Mouse (Mus musculus) neural tube, embryonic 11.5 days (tissue): ENCODE measurements around the gene Atoh8. TPM values are rescaled to one million over a fixed set of nuclear protein-coding genes. Genes with fewer than 3 reads are reported as not detected.

Source experiments
- ATAC-seq: fragments of 200-750 bp; cut with Nextera tagmentation; 2 replicates; pipeline ENCODE4 v1.8.0; 2017; ENCODE audit warnings: moderate number of reproducible peaks, mild to moderate bottlenecking, moderate TSS enrichment, moderate library complexity; ENCODE audit not compliant: insufficient read depth, low FRiP score, low TSS enrichment
- DNase-seq: peaks from one replicate; pipeline ENCODE4 v3.0.0-alpha.2; 2015; ENCODE audit warnings: low spot score
- H3K27ac ChIP-seq: fragments of 300-500 bp; sonication (generic); 2 replicates; pipeline ENCODE4 v1.5.1; 2014; ENCODE audit warnings: low read depth, mild to moderate bottlenecking, low read length
- H3K27me3 ChIP-seq: fragments of 300-500 bp; sonication (generic); 2 replicates; pipeline ENCODE4 v1.6.1; 2014; ENCODE audit warnings: mild to moderate bottlenecking, low read length, mixed read lengths; ENCODE audit not compliant: control insufficient read depth, insufficient read depth
- H3K36me3 ChIP-seq: fragments of 300-500 bp; sonication (generic); 2 replicates; pipeline ENCODE4 v1.6.1; 2014; ENCODE audit warnings: mild to moderate bottlenecking, low read length, moderate library complexity, mixed read lengths; ENCODE audit not compliant: control insufficient read depth, insufficient read depth
- H3K4me1 ChIP-seq: fragments of 300-500 bp; sonication (generic); 2 replicates; pipeline ENCODE4 v1.6.1; 2014; ENCODE audit warnings: low read length, mixed read lengths; ENCODE audit not compliant: control insufficient read depth, insufficient read depth
- H3K4me2 ChIP-seq: fragments of 300-500 bp; sonication (generic); 2 replicates; pipeline ENCODE4 v1.6.1; 2014; ENCODE audit warnings: low read depth, mild to moderate bottlenecking, moderate library complexity
- H3K4me3 ChIP-seq: fragments of 300-500 bp; sonication (generic); 2 replicates; pipeline ENCODE4 v1.5.1; 2014; ENCODE audit warnings: low read depth, low read length
- H3K9ac ChIP-seq: fragments of 300-500 bp; sonication (generic); 2 replicates; pipeline ENCODE4 v1.6.1; 2014; ENCODE audit warnings: mild to moderate bottlenecking, low read length
- H3K9me3 ChIP-seq: fragments of 300-500 bp; sonication (generic); 2 replicates; pipeline ENCODE4 v1.6.1; 2016; ENCODE audit warnings: low read length; ENCODE audit not compliant: control insufficient read depth
- WGBS: fragments of 180-500 bp; shearing (Covaris S2); extraction: QIAGEN DNeasy Blood & Tissue Kit; methylation state at CpG from one replicate; pipeline ENCODE4 v1.1.7; 2014; 5-methylcytosine and 5-hydroxymethylcytosine counted together
- polyA plus RNA-seq: library from polyadenylated mRNA; unstranded; fragments of >200 nt; fragmentation: Nextera tagmentation; extraction: Ambion mirVana; gene quantifications from 2 replicates; pipeline ENCODE4 v1.2.1, GENCODE M21; 2014

Gene Atoh8
- polyA plus RNA-seq, 1 experiment from 2014 or later, result 8.5 TPM

- H3K9ac ChIP-seq, result no peak overlapping the region
- no peak overlapping the region for H3K4me2 ChIP-seq
- peaks cover 23% of the 10 kb centered on the region for H3K27me3 ChIP-seq
- no peak for ATAC-seq
- H3K4me1 ChIP-seq, result peaks cover 9% of the 10 kb centered on the region
- 66% methylated on average over 2 of the region's 2 CpGs for WGBS
- DNase-seq, result no peak
- H3K27ac ChIP-seq, result no peak overlapping the region
- H3K4me3 ChIP-seq, result no peak overlapping the region
- no peaks in the 10 kb centered on the region for H3K36me3 ChIP-seq
- H3K9me3 ChIP-seq, result no peaks in the 10 kb centered on the region
Measured at GRCm38 (mm10) chr6:72240042-72240441, 4.7 kb upstream of the Atoh8 start.

- Histone ChIP-seq H3K9ac (no peak overlapping the region), H3K4me2 (no peak overlapping the region), H3K4me1 (peaks cover 18% of the 10 kb centered on the region), H3K9me3 (no peaks in the 10 kb centered on the region), H3K36me3 (no peaks in the 10 kb centered on the region), H3K27me3 (peaks cover 27% of the 10 kb centered on the region), H3K27ac (no peak overlapping the region), H3K4me3 (no peak overlapping the region; the same call in 1 of the 2 replicates)
- DNase-seq (peak; percentile 89), ATAC-seq (no peak)
- WGBS, result 1% methylated on average over 5 of the region's 5 CpGs
Measured at GRCm38 (mm10) chr6:72237035-72237434, 1.7 kb upstream of the Atoh8 start.

GRCm38 (mm10) chr6:72235807-72236407 is 530 bp upstream of the Atoh8 start:
- Histone ChIP-seq H3K4me1 (peaks cover 19% of the 10 kb centered on the region), H3K9me3 (no peaks in the 10 kb centered on the region), H3K9ac (peak overlapping the region; percentile 59), H3K36me3 (no peaks in the 10 kb centered on the region), H3K27ac (0 out of 2 replicates have a peak overlapping the region, but pooled peaks have one; percentile 39), H3K27me3 (peaks cover 33% of the 10 kb centered on the region), H3K4me3 (peak overlapping the region; percentile 52), H3K4me2 (peak overlapping the region; percentile 99)
- ATAC-seq (no peak), DNase-seq (no peak)
- WGBS, result 17% methylated on average over 16 of the region's 16 CpGs

- DNase-seq (peak; percentile 78), ATAC-seq (peak; percentile 62)
Measured at GRCm38 (mm10) chr6:72234372-72235097, 842 bp downstream of the Atoh8 start.

GRCm38 (mm10) chr6:72233950-72234349 is 1.4 kb downstream of the Atoh8 start:
- Histone ChIP-seq H3K27ac (no peak overlapping the region), H3K4me1 (peaks cover 21% of the 10 kb centered on the region), H3K4me2 (peak overlapping the region; percentile 99), H3K4me3 (peak overlapping the region; percentile 52), H3K36me3 (no peaks in the 10 kb centered on the region), H3K9ac (peak overlapping the region; percentile 59; the same call in 1 of the 2 replicates), H3K9me3 (no peaks in the 10 kb centered on the region), H3K27me3 (peaks cover 33% of the 10 kb centered on the region)
- no peak for DNase-seq
- 0 out of 2 replicates have a peak, but pooled peaks have one; percentile 7 for ATAC-seq
- 0% methylated on average over 11 of the region's 13 CpGs for WGBS

More at GRCm38 (mm10) chr6:72234372-72235097, 842 bp downstream of the Atoh8 start:
- Histone ChIP-seq H3K4me1 (peaks cover 21% of the 10 kb centered on the region), H3K36me3 (no peaks in the 10 kb centered on the region), H3K9ac (peak overlapping the region; percentile 59), H3K4me3 (peak overlapping the region; percentile 52), H3K4me2 (peak overlapping the region; percentile 99), H3K27ac (peak overlapping the region; percentile 39; the same call in 1 of the 2 replicates), H3K9me3 (no peaks in the 10 kb centered on the region), H3K27me3 (peaks cover 33% of the 10 kb centered on the region)
- WGBS, result under 1% methylated on average over 79 of the region's 79 CpGs

DNA sequence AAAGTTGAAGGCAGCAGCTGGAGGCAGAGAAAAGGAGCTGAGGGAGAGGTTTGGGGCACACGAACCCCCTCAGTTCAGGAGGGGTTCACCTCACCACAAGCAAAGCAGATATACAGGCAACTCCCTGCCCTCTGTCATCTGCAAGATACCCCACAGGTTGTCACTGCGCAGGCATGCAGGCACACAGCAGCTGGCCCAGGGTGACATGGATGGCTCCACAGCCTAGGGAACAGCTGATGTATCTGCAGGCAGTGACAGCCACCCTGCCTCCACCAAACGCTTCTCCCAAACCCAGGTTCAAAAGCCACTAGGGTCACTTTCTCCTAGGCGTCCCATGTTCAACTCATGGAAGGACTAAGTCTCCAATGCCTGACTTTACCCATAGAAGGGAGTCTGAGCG is 2.5 kb downstream of the Atoh8 start:
- ATAC-seq (no peak), DNase-seq (no peak)
- 0 out of 2 replicates have a peak overlapping the region, but pooled peaks have one; percentile 52 for H3K4me3 ChIP-seq
- WGBS, result 61% methylated on average over 5 of the region's 5 CpGs
- H3K4me1 ChIP-seq, result peaks cover 21% of the 10 kb centered on the region
- peak overlapping the region; percentile 99 for H3K4me2 ChIP-seq
- H3K9ac ChIP-seq, result no peak overlapping the region
- H3K9me3 ChIP-seq, result no peaks in the 10 kb centered on the region
- peaks cover 31% of the 10 kb centered on the region for H3K27me3 ChIP-seq
- H3K36me3 ChIP-seq, result no peaks in the 10 kb centered on the region
- H3K27ac ChIP-seq, result no peak overlapping the region

GRCm38 (mm10) chr6:72232411-72232810 is 3.0 kb downstream of the Atoh8 start:
- no peak for ATAC-seq
- Histone ChIP-seq H3K36me3 (no peaks in the 10 kb centered on the region), H3K27me3 (peaks cover 28% of the 10 kb centered on the region), H3K4me2 (no peak overlapping the region; the same call in 1 of the 2 replicates), H3K9me3 (no peaks in the 10 kb centered on the region), H3K9ac (no peak overlapping the region), H3K4me1 (peaks cover 21% of the 10 kb centered on the region), H3K4me3 (no peak overlapping the region), H3K27ac (no peak overlapping the region)
- 92% methylated on average over 14 of the region's 14 CpGs for WGBS
- no peak for DNase-seq

DNA sequence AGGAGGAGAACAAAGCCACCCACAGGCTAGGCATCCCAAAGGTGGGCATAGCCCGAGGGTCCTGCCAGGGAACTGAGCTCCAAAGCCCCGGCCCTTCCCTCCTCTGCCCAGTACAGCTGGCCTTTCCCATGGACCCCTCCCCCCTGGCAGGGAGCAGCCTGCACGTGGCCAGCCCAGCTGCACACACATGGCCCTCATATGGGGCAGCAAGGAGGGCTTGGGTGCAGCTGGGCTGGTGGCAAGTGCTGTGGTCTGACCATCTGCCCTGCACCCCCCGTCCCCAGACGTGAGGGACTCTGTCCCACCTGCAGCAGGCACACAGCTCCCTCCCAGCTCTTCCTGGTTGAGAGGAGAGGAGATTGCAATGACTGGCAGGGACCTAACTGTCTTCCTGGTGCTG is 4.5 kb downstream of the Atoh8 start:
- ATAC-seq (peak; percentile 25; the same call in 1 of the 2 replicates), DNase-seq (peak; percentile 46)
- Histone ChIP-seq H3K27ac (no peak overlapping the region), H3K36me3 (no peaks in the 10 kb centered on the region), H3K4me3 (no peak overlapping the region), H3K9me3 (no peaks in the 10 kb centered on the region), H3K4me2 (no peak overlapping the region), H3K27me3 (peaks cover 18% of the 10 kb centered on the region), H3K4me1 (peaks cover 19% of the 10 kb centered on the region), H3K9ac (no peak overlapping the region)
- WGBS, result 30% methylated on average over 5 of the region's 5 CpGs
